Mouse (Mus musculus): ENCODE measurements around the gene Amotl1. TPM values are rescaled to one million over a fixed set of nuclear protein-coding genes. Genes with fewer than 3 reads are reported as not detected.

Gene Amotl1
- 8.5 TPM for polyA plus RNA-seq (2014; fragmentation: Illumina TruSeq; extraction: RNeasy Lipid Tissue Mini Kit (QIAGEN cat#74804); ENCODE audit: low read depth, low replicate concordance)

DNA sequence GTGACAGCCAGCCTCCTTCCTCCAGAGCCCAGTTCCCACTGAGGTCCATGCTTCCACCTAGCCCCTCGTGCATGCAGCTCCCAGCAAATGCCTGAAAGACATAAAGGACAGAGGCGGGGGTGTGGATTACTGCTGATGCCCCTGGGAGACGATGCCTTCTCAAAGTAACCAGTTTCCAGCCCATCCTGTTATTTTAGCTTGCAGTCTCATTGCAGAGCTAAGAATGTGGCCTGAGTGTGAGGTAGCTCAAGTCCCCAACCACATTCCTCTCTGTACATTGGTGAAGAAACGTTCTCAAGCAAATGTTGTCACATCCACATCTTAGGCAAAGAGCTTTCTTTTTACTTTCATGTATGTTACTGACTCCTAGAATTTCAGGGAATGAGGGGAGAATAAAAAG, at the start of gene Amotl1:
TSS of gene Amotl1 (minus strand) at position 101 of the 400 bp plus-strand sequence.

DNA sequence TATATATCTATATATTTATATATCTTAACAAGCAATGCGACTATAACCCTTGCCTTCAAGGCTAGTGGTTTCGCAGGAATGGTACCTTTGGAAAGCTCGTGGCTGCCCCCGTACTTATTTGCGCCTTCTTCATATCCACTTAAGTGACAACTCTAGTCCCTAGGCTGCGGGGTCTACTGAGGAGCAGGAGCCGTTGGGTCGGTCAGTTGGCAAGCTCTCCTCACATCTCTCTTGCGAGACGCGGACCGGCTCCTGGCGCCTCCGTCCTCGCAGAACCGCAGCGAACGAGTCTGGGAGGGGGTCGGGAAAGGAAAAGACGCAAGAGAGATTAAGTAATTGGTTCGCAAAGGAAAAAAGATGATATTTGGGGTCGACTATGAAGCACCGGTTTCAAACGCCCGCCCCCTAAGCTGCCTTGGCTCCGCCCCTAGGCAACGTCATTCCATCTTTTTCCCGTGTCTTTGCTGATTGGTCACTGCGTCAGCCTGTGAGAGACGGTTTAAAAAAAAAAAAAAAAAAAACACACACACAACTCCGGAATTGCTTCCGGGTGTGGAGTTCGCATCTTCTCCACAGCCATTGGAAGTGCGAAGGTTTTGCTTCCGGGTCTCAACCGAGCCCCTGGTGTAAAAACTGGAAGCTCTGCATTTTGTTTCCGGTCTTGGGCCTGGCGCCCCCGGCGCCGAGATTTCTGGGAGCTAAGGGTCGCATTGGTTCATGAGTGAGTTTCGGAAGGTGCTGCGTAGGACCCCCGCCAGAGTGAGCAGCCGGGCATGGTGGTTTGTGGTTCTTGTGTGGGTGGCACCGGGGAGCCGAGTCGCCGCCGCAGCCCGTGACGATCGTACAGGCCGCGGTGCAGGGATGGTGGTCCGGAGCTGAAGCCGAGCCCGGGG, 144.6 kb downstream of the Amotl1 start, which contains the start of the genes Kdm4d and Cwc15:
TSS of gene Kdm4d (minus strand) at position 460 of the 893 bp plus-strand sequence.
TSS of gene Cwc15 (plus strand) at position 595 of the 893 bp plus-strand sequence.

Other genes starting within 250 kb of the Amotl1 start
- not detected for gene Kdm4d, start 144.6 kb downstream of the Amotl1 start, polyA plus RNA-seq (2014; fragmentation: Illumina TruSeq; extraction: RNeasy Lipid Tissue Mini Kit (QIAGEN cat#74804); ENCODE audit: low read depth, low replicate concordance)
- gene Cwc15, start 144.4 kb downstream of the Amotl1 start, polyA plus RNA-seq (2014; fragmentation: Illumina TruSeq; extraction: RNeasy Lipid Tissue Mini Kit (QIAGEN cat#74804); ENCODE audit: low read depth, low replicate concordance), result 239 TPM
- gene Piwil4, start 95.7 kb upstream of the Amotl1 start, polyA plus RNA-seq (2014; fragmentation: Illumina TruSeq; extraction: RNeasy Lipid Tissue Mini Kit (QIAGEN cat#74804); ENCODE audit: low read depth, low replicate concordance), result 4.0 TPM
- 85.7 TPM for gene Fut4, start 107.3 kb upstream of the Amotl1 start, polyA plus RNA-seq (2014; fragmentation: Illumina TruSeq; extraction: RNeasy Lipid Tissue Mini Kit (QIAGEN cat#74804); ENCODE audit: low read depth, low replicate concordance)
- not detected for gene 1700012B09Rik, start 126.0 kb upstream of the Amotl1 start, polyA plus RNA-seq (2014; fragmentation: Illumina TruSeq; extraction: RNeasy Lipid Tissue Mini Kit (QIAGEN cat#74804); ENCODE audit: low read depth, low replicate concordance)
- 54.9 TPM for gene Mre11a, start 139.6 kb upstream of the Amotl1 start, polyA plus RNA-seq (2014; fragmentation: Illumina TruSeq; extraction: RNeasy Lipid Tissue Mini Kit (QIAGEN cat#74804); ENCODE audit: low read depth, low replicate concordance)
- 63.7 TPM for gene Ankrd49, start 139.8 kb upstream of the Amotl1 start, polyA plus RNA-seq (2014; fragmentation: Illumina TruSeq; extraction: RNeasy Lipid Tissue Mini Kit (QIAGEN cat#74804); ENCODE audit: low read depth, low replicate concordance)
- 0.60 TPM for gene Gpr83, start 215.2 kb upstream of the Amotl1 start, polyA plus RNA-seq (2014; fragmentation: Illumina TruSeq; extraction: RNeasy Lipid Tissue Mini Kit (QIAGEN cat#74804); ENCODE audit: low read depth, low replicate concordance)